8 mouse cellular contexts compared by ENCODE assay signal in the genomic region with DNA sequence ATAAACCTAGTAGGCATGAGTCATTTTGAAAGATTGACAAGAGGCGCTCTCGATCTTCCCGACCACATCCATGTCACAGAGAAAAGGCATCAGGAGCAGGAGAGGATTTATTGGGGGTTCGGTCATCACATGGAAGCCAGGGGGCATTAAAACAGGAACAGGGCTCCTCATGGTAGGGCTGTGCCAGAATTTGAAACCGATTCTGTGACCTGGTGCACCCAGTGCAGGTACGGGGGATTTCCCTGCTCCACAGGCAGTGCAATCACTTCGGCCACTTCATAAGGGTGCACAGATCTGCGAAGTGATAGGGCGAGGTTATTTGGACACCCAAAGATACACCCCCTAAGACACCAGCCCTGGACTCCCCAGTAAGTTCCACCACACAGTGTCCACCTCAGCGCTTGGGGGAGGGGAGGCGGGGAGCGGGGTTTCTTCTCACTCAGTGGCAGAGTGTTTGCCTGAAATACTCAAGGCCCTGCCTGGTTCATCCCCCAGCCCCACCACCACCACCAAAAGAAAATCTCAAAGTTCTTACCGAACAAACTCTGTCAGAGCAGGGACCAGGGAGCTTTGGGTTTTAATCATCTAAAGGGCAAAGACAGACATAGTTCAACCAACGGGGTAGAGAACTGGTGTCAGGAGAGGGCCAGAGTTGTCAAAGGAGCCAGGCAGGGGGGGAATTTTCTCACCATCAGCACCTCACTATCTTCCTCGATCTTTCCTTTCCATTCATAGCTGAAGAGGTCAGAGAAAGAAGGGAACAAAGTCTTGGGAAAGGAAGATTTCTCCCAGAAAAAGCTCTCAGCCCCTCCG. TPM values are rescaled to one million over a fixed set of nuclear protein-coding genes. Genes with fewer than 3 reads are reported as not detected.
DNase-seq lines count a peak whose midpoint lies in the region; ATAC-seq and TF ChIP-seq lines count a peak whose summit lies in the region.

No protein-coding gene starts in this region.

- DNase-seq in lung, embryonic 14.5 days = no peak
- no peak for DNase-seq in lung, postnatal 10 days
- no peak for DNase-seq in B cell, adult 2 months
- no peak for DNase-seq in gastrocnemius, adult 8-10 months (ENCODE audit: low spot score in 2 of 2)
- DNase-seq in cerebellum, postnatal 4 days (ENCODE audit: low spot score in 2 of 2) = no peak

- no peaks in the 10 kb centered on the region for H3K9me3 ChIP-seq in lung, embryonic 14.5 days (ENCODE audit: low read depth, low read length)
- H3K9me3 ChIP-seq in intestine, embryonic 16.5 days (ENCODE audit: control insufficient read depth, low read length) = no peaks in the 10 kb centered on the region
- H3K9me3 ChIP-seq in neural tube, embryonic 14.5 days (ENCODE audit: control insufficient read depth, low read length) = no peaks in the 10 kb centered on the region

- peak overlapping the region; percentile 56 for H3K9ac ChIP-seq in lung, embryonic 14.5 days
- H3K9ac ChIP-seq in intestine, embryonic 16.5 days (ENCODE audit: low read depth, low read length) = peak overlapping the region; percentile 86
- peak overlapping the region; percentile 59; the same call in 1 of the 2 replicates for H3K9ac ChIP-seq in neural tube, embryonic 14.5 days (replicated peaks; ENCODE audit: low read depth, low read length)

- H3K27me3 ChIP-seq in lung, embryonic 14.5 days (ENCODE audit: insufficient read depth, low read length) = no peaks in the 10 kb centered on the region
- H3K27me3 ChIP-seq in intestine, embryonic 16.5 days (replicated peaks; ENCODE audit: control insufficient read depth, insufficient read depth, low read length) = no peaks in the 10 kb centered on the region
- H3K27me3 ChIP-seq in neural tube, embryonic 14.5 days (ENCODE audit: control insufficient read depth, insufficient read depth, low read length) = no peaks in the 10 kb centered on the region

- no peak for ATAC-seq in lung, embryonic 14.5 days (ENCODE audit: insufficient read depth)
- no peak for ATAC-seq in intestine, embryonic 16.5 days
- no peak for ATAC-seq in neural tube, embryonic 14.5 days (ENCODE audit: low read depth)

- peak overlapping the region; percentile 91 for H3K4me2 ChIP-seq in lung, embryonic 14.5 days
- peak overlapping the region; percentile 83 for H3K4me2 ChIP-seq in intestine, embryonic 16.5 days (ENCODE audit: low read depth, low read length)
- peak overlapping the region; percentile 94 for H3K4me2 ChIP-seq in neural tube, embryonic 14.5 days (ENCODE audit: low read depth, low read length)

- 0 out of 2 replicates have a peak, but pooled peaks cover 8% of the 10 kb centered on the region for H3K4me1 ChIP-seq in lung, embryonic 14.5 days (ENCODE audit: insufficient read depth)
- peaks cover 6% of the 10 kb centered on the region; the same call in 1 of the 2 replicates for H3K4me1 ChIP-seq in embryonic fibroblast, embryonic 13.5 days (ENCODE audit: control insufficient read depth, insufficient read depth, low read length)
- peaks cover 34% of the 10 kb centered on the region for H3K4me1 ChIP-seq in intestine, embryonic 16.5 days (ENCODE audit: control insufficient read depth, insufficient read depth, low read length)
- peaks cover 36% of the 10 kb centered on the region for H3K4me1 ChIP-seq in neural tube, embryonic 14.5 days (ENCODE audit: control insufficient read depth, insufficient read depth, low read length)

- no peak for TF ChIP-seq POLR2A in embryonic fibroblast, embryonic 13.5 days (IDR thresholded peaks at IDR 0.05; ENCODE audit: low read depth, low read length)

- H3K36me3 ChIP-seq in lung, embryonic 14.5 days (ENCODE audit: insufficient read depth) = peaks cover 36% of the 10 kb centered on the region
- H3K36me3 ChIP-seq in intestine, embryonic 16.5 days (ENCODE audit: control insufficient read depth, insufficient read depth, low read length) = peaks cover 15% of the 10 kb centered on the region; the same call in 1 of the 2 replicates
- H3K36me3 ChIP-seq in neural tube, embryonic 14.5 days (ENCODE audit: control insufficient read depth, insufficient read depth, low read length) = peaks cover 10% of the 10 kb centered on the region

- TF ChIP-seq CTCF in lung, embryonic 14.5 days (IDR thresholded peaks at IDR 0.05; ENCODE audit: low read depth) = no peak
- TF ChIP-seq CTCF in embryonic fibroblast, embryonic 13.5 days (IDR thresholded peaks at IDR 0.05; ENCODE audit: borderline replicate concordance, insufficient read depth, low read length) = no peak

- H3K27ac ChIP-seq in lung, embryonic 14.5 days (ENCODE audit: low read depth) = peak overlapping the region; percentile 84
- no peak overlapping the region for H3K27ac ChIP-seq in embryonic fibroblast, embryonic 13.5 days (ENCODE audit: insufficient read depth, low read length)
- peak overlapping the region; percentile 94 for H3K27ac ChIP-seq in intestine, embryonic 16.5 days (ENCODE audit: low read length)
- no peak overlapping the region for H3K27ac ChIP-seq in neural tube, embryonic 14.5 days (ENCODE audit: low read depth, low read length)

- peak overlapping the region; percentile 55 for H3K4me3 ChIP-seq in lung, embryonic 14.5 days (ENCODE audit: low read depth, low read length)
- H3K4me3 ChIP-seq in embryonic fibroblast, embryonic 13.5 days (ENCODE audit: insufficient read depth, low read length) = peak overlapping the region; percentile 98
- H3K4me3 ChIP-seq in intestine, embryonic 16.5 days (ENCODE audit: low read length) = peak overlapping the region; percentile 84
- peak overlapping the region; percentile 62 for H3K4me3 ChIP-seq in neural tube, embryonic 14.5 days (ENCODE audit: low read depth, low read length)

- 47% methylated on average over 16 of the region's 16 CpGs for WGBS in lung, embryonic 14.5 days
- WGBS in intestine, embryonic 16.5 days = 43% methylated on average over 16 of the region's 16 CpGs
- WGBS in neural tube, embryonic 14.5 days = 64% methylated on average over 16 of the region's 16 CpGs

RNA-seq across cellular contexts. Expression of a gene that starts 1.3 kb away (rescaled TPM):
- polyA plus RNA-seq in lung, embryonic 14.5 days (2014; fragmentation: Nextera tagmentation; extraction: Ambion mirVana) = 163 TPM in 2 replicates
- polyA plus RNA-seq in embryonic fibroblast, embryonic 13.5 days (2011; ENCODE audit: insufficient read length, low read depth, missing spikeins) = 80.0 and 90.5 TPM in 2 replicates
- 294 and 314 TPM in 2 replicates for polyA plus RNA-seq in intestine, embryonic 16.5 days (2015; fragmentation: Nextera tagmentation; extraction: Ambion mirVana)
- polyA plus RNA-seq in neural tube, embryonic 14.5 days (2014; fragmentation: Nextera tagmentation; extraction: Ambion mirVana) = 112 and 127 TPM in 2 replicates
- 100 to 1,000 TPM; 102 to 113 (median 108) TPM for total RNA-seq in gastrocnemius, adult 8-10 months (2022)

RNA-seq across cellular contexts. Expression of a gene that starts 3.0 kb away (rescaled TPM):
- 1.8 and 2.0 TPM in 2 replicates for polyA plus RNA-seq in lung, embryonic 14.5 days (2014; fragmentation: Nextera tagmentation; extraction: Ambion mirVana)
- polyA plus RNA-seq in embryonic fibroblast, embryonic 13.5 days (2011; ENCODE audit: insufficient read length, low read depth, missing spikeins) = 52.2 and 58.4 TPM in 2 replicates
- 0.66 and 1.1 TPM in 2 replicates for polyA plus RNA-seq in intestine, embryonic 16.5 days (2015; fragmentation: Nextera tagmentation; extraction: Ambion mirVana)
- 5.2 and 7.4 TPM in 2 replicates for polyA plus RNA-seq in neural tube, embryonic 14.5 days (2014; fragmentation: Nextera tagmentation; extraction: Ambion mirVana)
- total RNA-seq in gastrocnemius, adult 8-10 months (2022) = 1 to 10 TPM; 1.4 to 2.6 (median 1.9) TPM

RNA-seq across cellular contexts. Expression of a gene that starts 5.2 kb away (rescaled TPM):
- 5.1 and 7.5 TPM in 2 replicates for polyA plus RNA-seq in lung, embryonic 14.5 days (2014; fragmentation: Nextera tagmentation; extraction: Ambion mirVana)
- 10.9 and 12.0 TPM in 2 replicates for polyA plus RNA-seq in embryonic fibroblast, embryonic 13.5 days (2011; ENCODE audit: insufficient read length, low read depth, missing spikeins)
- polyA plus RNA-seq in intestine, embryonic 16.5 days (2015; fragmentation: Nextera tagmentation; extraction: Ambion mirVana) = 6.8 and 8.0 TPM in 2 replicates
- polyA plus RNA-seq in neural tube, embryonic 14.5 days (2014; fragmentation: Nextera tagmentation; extraction: Ambion mirVana) = 18.8 and 23.8 TPM in 2 replicates
- 10 to 100 TPM in 2 of 4 experiments, 1 to 10 TPM in 2; 7.7 to 10.7 (median 9.9) TPM for total RNA-seq in gastrocnemius, adult 8-10 months (2022)

RNA-seq across cellular contexts. Expression of a gene that starts 21.2 kb away (rescaled TPM):
- polyA plus RNA-seq in lung, embryonic 14.5 days (2014; fragmentation: Nextera tagmentation; extraction: Ambion mirVana) = 6.3 and 9.6 TPM in 2 replicates
- polyA plus RNA-seq in embryonic fibroblast, embryonic 13.5 days (2011; ENCODE audit: insufficient read length, low read depth, missing spikeins) = 6.6 and 7.2 TPM in 2 replicates
- polyA plus RNA-seq in intestine, embryonic 16.5 days (2015; fragmentation: Nextera tagmentation; extraction: Ambion mirVana) = 5.3 and 6.5 TPM in 2 replicates
- polyA plus RNA-seq in neural tube, embryonic 14.5 days (2014; fragmentation: Nextera tagmentation; extraction: Ambion mirVana) = 2.4 and 2.8 TPM in 2 replicates
- total RNA-seq in gastrocnemius, adult 8-10 months (2022) = under 1 TPM; 0.22 to 0.83 (median 0.41) TPM

RNA-seq across cellular contexts. Expression of a gene that starts 34.9 kb away (rescaled TPM):
- polyA plus RNA-seq in lung, embryonic 14.5 days (2014; fragmentation: Nextera tagmentation; extraction: Ambion mirVana) = 13.3 TPM in 2 replicates
- polyA plus RNA-seq in embryonic fibroblast, embryonic 13.5 days (2011; ENCODE audit: insufficient read length, low read depth, missing spikeins) = 7.3 and 8.6 TPM in 2 replicates
- polyA plus RNA-seq in intestine, embryonic 16.5 days (2015; fragmentation: Nextera tagmentation; extraction: Ambion mirVana) = 13.8 and 14.8 TPM in 2 replicates
- polyA plus RNA-seq in neural tube, embryonic 14.5 days (2014; fragmentation: Nextera tagmentation; extraction: Ambion mirVana) = 10.8 and 11.4 TPM in 2 replicates
- 1 to 10 TPM; 1.1 to 1.6 (median 1.5) TPM for total RNA-seq in gastrocnemius, adult 8-10 months (2022)

Comparison
In these comparisons a context has a peak if more than half of its experiments do, and no peak if none do; other contexts are left out.
1. H3K27ac ChIP-seq: peak in lung, embryonic 14.5 days (single experiment) and intestine, embryonic 16.5 days (single experiment); none in embryonic fibroblast, embryonic 13.5 days (single experiment) and neural tube, embryonic 14.5 days (single experiment).
2. Peak in every context shown above with its lines, with median percentiles within 50 percentile points of each other: H3K4me2 ChIP-seq, H3K4me3 ChIP-seq and H3K9ac ChIP-seq.